Mouse (Mus musculus) bone marrow, adult 2 months (tissue): Measurements from ENCODE around the gene Samd3. TPM values are rescaled to one million over a fixed set of nuclear protein-coding genes. Genes with fewer than 3 reads are reported as not detected.

Source experiments
- H3K27ac ChIP-seq: fragments of 200-500 bp; 2 replicates; pipeline ENCODE4 v1.5.1; 2012; ENCODE audit warnings: low read depth, mild to moderate bottlenecking, control low read depth, inconsistent platforms, low read length; ENCODE audit not compliant: control insufficient read depth, poor library complexity, insufficient read depth
- H3K4me1 ChIP-seq: fragments of 200-500 bp; 2 replicates; pipeline ENCODE4 v1.6.1; 2011; ENCODE audit warnings: low read length; ENCODE audit not compliant: control insufficient read depth, insufficient read depth
- H3K4me3 ChIP-seq: fragments of 200-500 bp; replicated peaks from 2 replicates; pipeline ENCODE3; 2011; ENCODE audit warnings: mild to moderate bottlenecking, low read depth, low read length, control low read depth; ENCODE audit not compliant: control insufficient read depth
- CTCF ChIP-seq: fragments of 200-500 bp; IDR thresholded peaks from 2 replicates; pipeline ENCODE4 v1.5.1; 2011; ENCODE audit warnings: low read length, control low read depth; ENCODE audit not compliant: control insufficient read depth, insufficient read depth
- POLR2A ChIP-seq: fragments of 200-500 bp; IDR thresholded peaks from 2 replicates; pipeline ENCODE4 v1.6.1; 2011; ENCODE audit warnings: low read depth, mild to moderate bottlenecking, control low read depth, low read length, borderline replicate concordance; ENCODE audit not compliant: control insufficient read depth
- WGBS: fragments of 180-500 bp; shearing (Covaris S2); methylation state at CpG from one replicate; pipeline ENCODE4 v1.1.7; 2018; 5-methylcytosine and 5-hydroxymethylcytosine counted together
- polyA plus RNA-seq: library from polyadenylated mRNA; stranded (reverse); fragments of >200 nt; gene quantifications from 2 replicates; pipeline ENCODE4 v1.2.4, GENCODE M21; 2011; ENCODE audit warnings: low replicate concordance; ENCODE audit not compliant: missing spikeins, insufficient read depth, insufficient read length

The Samd3 gene
- polyA plus RNA-seq, 1 experiment = 1.6 TPM

DNA sequence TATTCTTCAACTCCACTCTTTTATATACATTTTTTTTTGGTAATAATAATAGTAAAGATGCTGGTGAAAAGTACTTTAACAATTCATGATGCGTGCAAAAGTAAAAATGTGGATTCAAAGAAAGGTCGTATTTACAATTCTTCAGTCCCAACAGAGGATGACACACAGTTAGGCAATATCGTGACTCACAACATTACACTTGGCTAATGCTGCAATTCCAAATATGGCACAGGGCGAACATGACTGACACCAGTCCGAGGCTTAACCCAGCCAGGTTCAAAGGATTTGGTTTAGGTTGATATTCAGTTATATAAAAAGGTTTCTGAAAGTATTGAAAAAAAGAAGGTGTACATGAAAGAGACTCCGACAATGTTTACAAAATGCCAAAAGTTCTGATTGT, 45.9 kb downstream of the Samd3 start:
- no peaks in the 10 kb centered on the region; the same call in 1 of the 2 replicates for H3K4me1 ChIP-seq
- 83% methylated on average over 6 of the region's 6 CpGs for WGBS
- TF ChIP-seq POLR2A (no peak), CTCF (no peak)
- H3K27ac ChIP-seq = no peak overlapping the region
- no peak overlapping the region for H3K4me3 ChIP-seq

DNA sequence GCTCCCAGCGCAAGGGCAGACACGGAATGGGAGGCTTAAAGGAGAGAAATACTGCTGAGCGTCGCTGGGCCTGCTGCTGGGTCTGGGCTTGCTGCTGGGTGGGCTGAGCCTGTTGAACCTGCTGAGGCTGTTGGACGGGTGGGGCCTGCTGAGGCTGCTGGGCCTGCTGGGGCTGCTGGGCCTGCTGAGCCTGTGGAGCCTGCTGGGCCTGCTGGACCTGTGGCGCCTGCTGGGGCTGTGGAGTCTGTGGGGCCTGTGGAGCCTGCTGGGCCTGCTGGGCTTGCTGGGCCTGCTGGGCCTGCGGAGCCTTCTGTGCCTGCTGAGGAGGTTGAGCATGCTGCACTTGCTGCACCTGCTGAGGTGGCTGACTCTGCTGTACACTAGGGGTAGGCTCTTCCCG, 50.5 kb downstream of the Samd3 start:
- H3K27ac ChIP-seq = no peak overlapping the region
- TF ChIP-seq CTCF = no peak
- TF ChIP-seq POLR2A = no peak
- 84% methylated on average over 8 of the region's 8 CpGs for WGBS
- H3K4me3 ChIP-seq = no peak overlapping the region
- H3K4me1 ChIP-seq = no peaks in the 10 kb centered on the region

GRCm38 (mm10) chr10:26287136-26287535, 57.6 kb downstream of the Samd3 start:
- Histone ChIP-seq H3K4me1 (no peaks in the 10 kb centered on the region), H3K4me3 (no peak overlapping the region), H3K27ac (no peak overlapping the region)
- 75% methylated on average over 7 of the region's 7 CpGs for WGBS
- TF ChIP-seq CTCF = no peak
- no peak for TF ChIP-seq POLR2A

DNA sequence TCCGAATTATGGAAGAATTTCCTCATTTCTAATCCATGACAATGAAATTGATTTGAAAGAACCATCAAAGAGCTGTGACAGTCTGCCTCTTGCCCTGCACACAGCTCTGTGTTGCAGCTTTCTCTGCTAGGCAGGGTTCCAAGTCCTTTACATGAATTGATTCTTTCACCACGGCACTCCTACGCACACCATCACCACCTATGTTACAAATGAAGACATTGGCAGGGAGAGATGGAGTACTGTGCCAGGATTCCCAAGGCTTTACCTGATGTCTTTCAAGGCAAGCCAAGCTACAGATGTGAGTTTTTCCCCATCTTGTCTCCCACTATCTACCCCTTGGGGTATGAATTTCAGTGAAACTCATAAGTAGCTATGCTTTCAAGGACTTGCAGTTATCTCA, 67.7 kb downstream of the Samd3 start:
- no peak for TF ChIP-seq CTCF
- TF ChIP-seq POLR2A = no peak
- Histone ChIP-seq H3K4me3 (no peak overlapping the region), H3K4me1 (no peaks in the 10 kb centered on the region), H3K27ac (no peak overlapping the region)
- WGBS = 79% methylated on average over 3 of the region's 3 CpGs

DNA sequence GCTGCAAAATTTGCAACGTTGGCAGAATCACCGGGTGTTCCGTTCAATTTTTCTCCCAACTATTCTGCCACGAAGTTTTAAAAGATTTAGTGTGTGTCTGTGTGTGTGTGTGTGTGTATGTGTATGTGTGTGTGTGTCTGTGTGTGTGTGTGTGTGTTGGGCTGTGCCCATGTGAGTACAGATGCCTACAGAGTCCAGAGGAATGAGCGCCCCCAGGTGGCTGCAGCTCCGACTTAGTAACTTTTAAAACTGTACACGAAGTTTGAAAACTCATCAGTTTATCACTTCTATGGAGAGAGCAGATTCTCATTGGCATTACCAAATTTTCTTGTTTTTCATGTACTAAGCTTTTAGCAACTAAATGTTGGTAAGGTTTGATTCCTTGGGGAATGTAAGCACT, 68.1 kb downstream of the Samd3 start:
- no peak overlapping the region for H3K4me3 ChIP-seq
- TF ChIP-seq POLR2A = no peak
- no peak for TF ChIP-seq CTCF
- H3K27ac ChIP-seq = no peak overlapping the region
- 81% methylated on average over 7 of the region's 7 CpGs for WGBS
- H3K4me1 ChIP-seq = no peaks in the 10 kb centered on the region

- H3K4me3 ChIP-seq = no peak overlapping the region
- TF ChIP-seq POLR2A (no peak), CTCF (no peak)
- no peaks in the 10 kb centered on the region for H3K4me1 ChIP-seq
- 83% methylated on average over 4 of the region's 4 CpGs for WGBS
- H3K27ac ChIP-seq = no peak overlapping the region
Observed at GRCm38 (mm10) chr10:26302336-26302735, 72.8 kb downstream of the Samd3 start.

- WGBS = 90% methylated on average over 6 of the region's 6 CpGs
- Histone ChIP-seq H3K27ac (no peak overlapping the region), H3K4me1 (no peaks in the 10 kb centered on the region), H3K4me3 (no peak overlapping the region)
- TF ChIP-seq CTCF (no peak), POLR2A (no peak)
Observed at GRCm38 (mm10) chr10:26303485-26303884, 74.0 kb downstream of the Samd3 start.

- no peak for TF ChIP-seq CTCF
- TF ChIP-seq POLR2A = no peak
- H3K27ac ChIP-seq = no peak overlapping the region
- WGBS = 86% methylated on average over 15 of the region's 15 CpGs
- H3K4me1 ChIP-seq = no peaks in the 10 kb centered on the region
- H3K4me3 ChIP-seq = no peak overlapping the region
Observed at GRCm38 (mm10) chr10:26314327-26314726, 84.8 kb downstream of the Samd3 start.

- Histone ChIP-seq H3K4me3 (no peak overlapping the region), H3K27ac (no peak overlapping the region), H3K4me1 (no peaks in the 10 kb centered on the region; the same call in 1 of the 2 replicates)
- WGBS = 84% methylated on average over 4 of the region's 4 CpGs
- TF ChIP-seq CTCF (no peak), POLR2A (no peak)
Observed at GRCm38 (mm10) chr10:26320679-26321078, 91.2 kb downstream of the Samd3 start.

Other genes starting within 250 kb of the Samd3 start
- gene Gm9767, start 151.5 kb upstream of the Samd3 start, polyA plus RNA-seq = not detected in 2 replicates
- gene Tmem200a, start 150.7 kb upstream of the Samd3 start, polyA plus RNA-seq = not detected in 2 replicates
- gene L3mbtl3, start 146.3 kb downstream of the Samd3 start, polyA plus RNA-seq = 3.0 and 8.3 TPM in 2 replicates